8 mouse cellular contexts compared by ENCODE assay signal in the genomic region with DNA sequence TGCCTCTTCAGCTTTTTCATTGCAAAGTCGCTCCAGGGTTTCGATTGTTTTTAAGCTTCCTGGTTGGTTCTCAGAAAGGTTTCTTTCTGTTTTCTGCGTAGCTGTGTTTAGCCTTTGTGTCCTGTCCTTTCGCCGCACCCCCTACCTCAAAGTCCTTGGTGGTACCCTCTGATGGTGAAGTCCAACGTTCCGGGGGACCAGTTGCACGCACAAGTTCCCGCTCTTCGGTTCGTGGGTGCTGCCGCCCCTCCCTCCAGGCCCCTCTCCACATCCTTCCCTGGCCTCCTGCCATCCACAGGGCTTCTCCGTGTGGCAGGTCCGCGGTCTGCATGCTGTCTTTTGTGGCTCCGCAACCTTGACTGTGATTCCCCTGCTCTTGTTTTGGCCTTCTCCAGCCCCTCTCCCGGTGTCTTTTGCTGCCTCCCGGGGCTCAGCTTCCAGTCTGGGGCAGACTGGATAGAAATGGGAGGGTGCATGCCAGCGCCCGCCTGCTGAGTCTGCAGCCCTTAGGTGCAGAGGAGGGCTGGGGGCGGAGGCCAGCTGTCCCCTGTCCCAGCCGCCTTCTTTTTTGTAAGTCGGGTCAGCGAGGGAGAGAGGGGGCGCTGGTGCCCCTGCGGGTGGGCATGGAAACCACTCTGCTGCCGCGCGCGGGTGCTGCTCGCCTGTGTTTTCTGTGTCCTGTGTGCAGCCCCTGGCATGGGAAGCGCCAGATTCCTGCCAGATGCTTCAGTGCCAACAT. TPM values are rescaled to one million over a fixed set of nuclear protein-coding genes. Genes with fewer than 3 reads are reported as not detected.
DNase-seq lines count a peak whose midpoint lies in the region; ATAC-seq and TF ChIP-seq lines count a peak whose summit lies in the region.

No protein-coding gene starts in this region.

- peaks cover 4% of the 10 kb centered on the region; the same call in 1 of the 2 replicates for H3K4me1 ChIP-seq in heart, embryonic 13.5 days
- peaks cover 6% of the 10 kb centered on the region for H3K4me1 ChIP-seq in kidney, postnatal 0 days (replicated peaks; ENCODE audit: insufficient read depth, low read length)
- H3K4me1 ChIP-seq in liver, adult 2 months (ENCODE audit: control insufficient read depth, insufficient read depth, low read length): peaks cover 5% of the 10 kb centered on the region; the same call in 1 of the 2 replicates
- peaks cover 14% of the 10 kb centered on the region for H3K4me1 ChIP-seq in neural tube, embryonic 12.5 days

- peak; percentile 41; the same call in 1 of the 2 replicates for TF ChIP-seq CTCF in kidney, postnatal 0 days (IDR thresholded peaks at IDR 0.05; ENCODE audit: low read depth)
- TF ChIP-seq CTCF in liver, adult 2 months (IDR thresholded peaks at IDR 0.05; ENCODE audit: low read depth, low read length): no peak

- TF ChIP-seq POLR2A in liver, adult 2 months (IDR thresholded peaks at IDR 0.05; ENCODE audit: extremely low read depth, insufficient read depth, low read length): no peak

- H3K79me2 ChIP-seq in liver, adult 2 months (ENCODE audit: control insufficient read depth, insufficient read depth, low read length): no peaks in the 10 kb centered on the region

- no peaks in the 10 kb centered on the region for H3K36me3 ChIP-seq in heart, embryonic 13.5 days
- H3K36me3 ChIP-seq in kidney, postnatal 0 days (ENCODE audit: insufficient read depth, low read length): no peaks in the 10 kb centered on the region
- no peaks in the 10 kb centered on the region for H3K36me3 ChIP-seq in liver, adult 2 months (ENCODE audit: control insufficient read depth, insufficient read depth, low read length)
- H3K36me3 ChIP-seq in neural tube, embryonic 12.5 days: no peaks in the 10 kb centered on the region

- H3K4me2 ChIP-seq in heart, embryonic 13.5 days: peak overlapping the region; percentile 94
- peak overlapping the region; percentile 94 for H3K4me2 ChIP-seq in kidney, postnatal 0 days (ENCODE audit: low read length)
- peak overlapping the region; percentile 96 for H3K4me2 ChIP-seq in neural tube, embryonic 12.5 days (replicated peaks)

- H3K9me3 ChIP-seq in heart, embryonic 13.5 days: no peaks in the 10 kb centered on the region
- no peaks in the 10 kb centered on the region for H3K9me3 ChIP-seq in kidney, postnatal 0 days (replicated peaks; ENCODE audit: low read length)
- H3K9me3 ChIP-seq in neural tube, embryonic 12.5 days: no peaks in the 10 kb centered on the region

- H3K9ac ChIP-seq in heart, embryonic 13.5 days: peak overlapping the region; percentile 82
- peak overlapping the region; percentile 65 for H3K9ac ChIP-seq in kidney, postnatal 0 days (ENCODE audit: low read depth, low read length)
- H3K9ac ChIP-seq in liver, adult 2 months (ENCODE audit: low read depth, low read length): peak overlapping the region; percentile 59
- H3K9ac ChIP-seq in neural tube, embryonic 12.5 days: peak overlapping the region; percentile 73

- peak; percentile 74 to 79 for DNase-seq in cerebellum, postnatal 10 days
- no peak for DNase-seq in cerebellum, adult 8-10 months
- peak; percentile 55 for DNase-seq in embryo, embryonic 10.5 days (ENCODE audit: low spot score)
- DNase-seq in kidney, postnatal 0 days (ENCODE audit: low spot score): peak; percentile 67
- DNase-seq in liver, adult 2 months (ENCODE audit: extremely low read depth, low read depth, low spot score): no peak
- peak; percentile 4 to 5 for DNase-seq in urinary bladder, postnatal 36 days (ENCODE audit: low spot score in 2 of 2)

- peaks cover 3% of the 10 kb centered on the region; the same call in 1 of the 2 replicates for H3K27me3 ChIP-seq in heart, embryonic 13.5 days (replicated peaks)
- H3K27me3 ChIP-seq in kidney, postnatal 0 days (ENCODE audit: insufficient read depth, low read length): no peaks in the 10 kb centered on the region
- H3K27me3 ChIP-seq in liver, adult 2 months (ENCODE audit: control insufficient read depth, insufficient read depth, low read length): no peaks in the 10 kb centered on the region
- no peaks in the 10 kb centered on the region for H3K27me3 ChIP-seq in neural tube, embryonic 12.5 days (replicated peaks)

- under 1% methylated on average over 32 of the region's 32 CpGs for WGBS in heart, embryonic 13.5 days
- 1% methylated on average over 32 of the region's 32 CpGs for WGBS in kidney, postnatal 0 days
- WGBS in liver, adult 2 months: under 1% methylated on average over 32 of the region's 32 CpGs
- WGBS in neural tube, embryonic 12.5 days: 1% methylated on average over 32 of the region's 32 CpGs

- peak; percentile 31; the same call in 1 of the 2 replicates for ATAC-seq in heart, embryonic 13.5 days (ENCODE audit: extremely low read depth, insufficient number of reproducible peaks, low FRiP score, low TSS enrichment)
- peak; percentile 70 for ATAC-seq in kidney, postnatal 0 days (replicated peaks; ENCODE audit: low FRiP score, low read depth)
- ATAC-seq in neural tube, embryonic 12.5 days (ENCODE audit: low FRiP score, low read depth): peak; percentile 72

- no peak overlapping the region for H3K27ac ChIP-seq in heart, embryonic 13.5 days (replicated peaks)
- no peak overlapping the region for H3K27ac ChIP-seq in kidney, postnatal 0 days
- H3K27ac ChIP-seq in liver, adult 2 months (replicated peaks; ENCODE audit: insufficient read depth, low read depth, low read length): no peak overlapping the region
- no peak overlapping the region for H3K27ac ChIP-seq in neural tube, embryonic 12.5 days

- H3K4me3 ChIP-seq in heart, embryonic 13.5 days: peak overlapping the region; percentile 69
- peak overlapping the region; percentile 74 for H3K4me3 ChIP-seq in kidney, postnatal 0 days (replicated peaks; ENCODE audit: low read depth, low read length)
- H3K4me3 ChIP-seq in liver, adult 2 months (ENCODE audit: insufficient read depth, low read depth, low read length): peak overlapping the region; percentile 67
- peak overlapping the region; percentile 48 for H3K4me3 ChIP-seq in neural tube, embryonic 12.5 days

RNA-seq across cellular contexts. Expression of gene Fam19a1, which starts 3.7 kb away (rescaled TPM):
- polyA plus RNA-seq in heart, embryonic 13.5 days (2015; fragmentation: Nextera tagmentation; extraction: Ambion mirVana): 0.61 and 0.64 TPM in 2 replicates
- 3.6 and 3.8 TPM in 2 replicates for polyA plus RNA-seq in kidney, postnatal 0 days (2015; fragmentation: Nextera tagmentation; extraction: Ambion mirVana)
- total RNA-seq in liver, adult 2 months (2014; rRNA removed): 0.07 and 0.09 TPM in 2 replicates
- 0.04 TPM in 1 of 2 replicates, not detected in the other for polyA plus RNA-seq in liver, adult 2 months (2012; rRNA removed)
- polyA plus RNA-seq in neural tube, embryonic 12.5 days (2016; fragmentation: Nextera tagmentation; extraction: Ambion mirVana): 5.8 and 7.3 TPM in 2 replicates

RNA-seq across cellular contexts. Expression of gene 1700123L14Rik, which starts 49.3 kb away (rescaled TPM):
- polyA plus RNA-seq in heart, embryonic 13.5 days (2015; fragmentation: Nextera tagmentation; extraction: Ambion mirVana): not detected in 2 replicates
- polyA plus RNA-seq in kidney, postnatal 0 days (2015; fragmentation: Nextera tagmentation; extraction: Ambion mirVana): not detected in 2 replicates
- not detected in 2 replicates for total RNA-seq in liver, adult 2 months (2014; rRNA removed)
- polyA plus RNA-seq in liver, adult 2 months (2012; rRNA removed): not detected in 2 replicates
- 0.10 TPM in 1 of 2 replicates, not detected in the other for polyA plus RNA-seq in neural tube, embryonic 12.5 days (2016; fragmentation: Nextera tagmentation; extraction: Ambion mirVana)

Comparison
In these comparisons a context has a peak if more than half of its experiments do, and no peak if none do; other contexts are left out.
1. DNase-seq: peak in cerebellum, postnatal 10 days (2 of 2), embryo, embryonic 10.5 days (single experiment), kidney, postnatal 0 days (single experiment) and urinary bladder, postnatal 36 days (2 of 2); none in cerebellum, adult 8-10 months (single experiment) and liver, adult 2 months (single experiment).
2. Peak in every context shown above with its lines, with median percentiles within 50 percentile points of each other: ATAC-seq, H3K4me2 ChIP-seq, H3K4me3 ChIP-seq and H3K9ac ChIP-seq.